Mouse (Mus musculus) liver, embryonic 11.5 days (tissue): ENCODE measurements around the gene Clnk. TPM values are rescaled to one million over a fixed set of nuclear protein-coding genes. Genes with fewer than 3 reads are reported as not detected.

Experiments
- ATAC-seq: fragments of 200-750 bp; cut with Nextera tagmentation; replicated peaks from 2 replicates; pipeline ENCODE4 v1.8.0; 2017; ENCODE audit warnings: moderate number of reproducible peaks, mild to moderate bottlenecking, moderate TSS enrichment, moderate library complexity; ENCODE audit not compliant: low FRiP score
- DNase-seq: peaks from one replicate; pipeline ENCODE4 v3.0.0-alpha.2; 2017; ENCODE audit warnings: low spot score
- H3K27ac ChIP-seq: fragments of 300-500 bp; sonication (generic); 2 replicates; pipeline ENCODE4 v1.5.1; 2014; ENCODE audit warnings: mild to moderate bottlenecking, low read depth, low read length, control low read depth
- H3K27me3 ChIP-seq: fragments of 300-500 bp; sonication (generic); replicated peaks from 2 replicates; pipeline ENCODE4 v1.6.1; 2014; ENCODE audit warnings: low read length, mixed read lengths; ENCODE audit not compliant: control insufficient read depth, insufficient read depth
- H3K36me3 ChIP-seq: fragments of 300-500 bp; sonication (generic); 2 replicates; pipeline ENCODE4 v1.6.1; 2014; ENCODE audit warnings: mild to moderate bottlenecking, low read length, moderate library complexity, mixed read lengths; ENCODE audit not compliant: control insufficient read depth, insufficient read depth
- H3K4me1 ChIP-seq: fragments of 300-500 bp; sonication (generic); replicated peaks from 2 replicates; pipeline ENCODE4 v1.6.1; 2014; ENCODE audit warnings: low read length, mixed read lengths; ENCODE audit not compliant: control insufficient read depth, insufficient read depth
- H3K4me2 ChIP-seq: fragments of 300-500 bp; sonication (generic); 2 replicates; pipeline ENCODE4 v1.6.1; 2014; ENCODE audit warnings: mild to moderate bottlenecking, control low read depth, moderate library complexity
- H3K4me3 ChIP-seq: fragments of 300-500 bp; sonication (generic); 2 replicates; pipeline ENCODE4 v1.5.1; 2014; ENCODE audit warnings: low read depth, low read length, control low read depth
- H3K9ac ChIP-seq: fragments of 300-500 bp; sonication (generic); 2 replicates; pipeline ENCODE4 v1.6.1; 2014; ENCODE audit warnings: low read depth, low read length, control low read depth
- H3K9me3 ChIP-seq: fragments of 300-500 bp; sonication (generic); 2 replicates; pipeline ENCODE4 v1.6.1; 2016; ENCODE audit warnings: low read length, inconsistent platforms, mixed read lengths; ENCODE audit not compliant: control insufficient read depth
- WGBS: fragments of 180-500 bp; shearing (Covaris S2); extraction: QIAGEN DNeasy Blood & Tissue Kit; methylation state at CpG from one replicate; pipeline ENCODE4 v1.1.7; 2014; 5-methylcytosine and 5-hydroxymethylcytosine counted together
- polyA plus RNA-seq: library from polyadenylated mRNA; unstranded; fragments of >200 nt; fragmentation: Nextera tagmentation; extraction: Ambion mirVana; gene quantifications from 2 replicates; pipeline ENCODE4 v1.2.1, GENCODE M21; 2014

Gene Clnk
- polyA plus RNA-seq, 1 experiment from 2014 or later: 0.10 TPM

DNA sequence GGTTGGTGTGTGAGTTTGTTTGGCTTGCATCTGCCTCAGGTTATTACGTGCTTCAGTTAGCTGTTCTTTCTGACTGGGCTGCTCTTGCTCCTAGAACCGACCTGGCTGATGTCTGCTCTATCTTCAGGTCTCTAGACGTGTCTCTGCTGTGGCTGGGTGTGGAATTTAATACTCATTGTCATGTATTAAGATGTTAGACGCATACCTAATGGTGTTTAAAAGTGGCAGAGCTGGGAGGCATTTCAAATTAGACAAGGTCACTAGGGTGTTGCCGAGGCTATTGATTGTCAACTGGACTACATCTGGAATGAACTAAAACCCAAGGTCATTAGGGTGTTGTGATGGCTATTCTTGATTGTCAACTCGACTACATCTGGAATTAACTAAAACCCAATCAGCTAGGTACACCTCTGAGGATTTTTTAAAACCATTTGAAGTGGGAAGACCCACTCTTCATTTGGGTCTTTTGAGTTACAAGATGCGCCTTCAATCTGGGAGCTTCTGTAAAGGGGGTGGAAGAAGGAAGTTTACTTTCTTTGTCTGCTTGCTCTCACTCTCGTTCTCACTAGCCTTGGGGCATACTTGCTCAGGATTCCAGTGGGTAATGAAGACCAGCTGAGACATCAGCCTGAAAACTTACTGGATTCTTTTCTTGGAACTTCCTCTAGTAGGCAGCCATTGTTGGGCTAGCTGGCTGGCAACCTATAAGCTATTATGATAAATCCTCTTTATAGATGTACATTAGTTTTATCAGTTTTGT lies 179.8 kb downstream of the Clnk start:
- Histone ChIP-seq H3K36me3 (no peaks in the 10 kb centered on the region), H3K4me1 (no peaks in the 10 kb centered on the region), H3K9ac (no peak overlapping the region), H3K4me2 (no peak overlapping the region), H3K4me3 (no peak overlapping the region), H3K27me3 (no peaks in the 10 kb centered on the region), H3K27ac (no peak overlapping the region), H3K9me3 (no peaks in the 10 kb centered on the region)
- 69% methylated on average over 8 of the region's 8 CpGs for WGBS
- DNase-seq: no peak
- no peak for ATAC-seq

- H3K36me3 ChIP-seq: no peaks in the 10 kb centered on the region
- DNase-seq (no peak), ATAC-seq (no peak)
- no peak overlapping the region for H3K27ac ChIP-seq
- no peak overlapping the region for H3K9ac ChIP-seq
- H3K4me2 ChIP-seq: no peak overlapping the region
- WGBS: 71% methylated on average over 6 of the region's 6 CpGs
- H3K4me3 ChIP-seq: no peak overlapping the region
- H3K4me1 ChIP-seq: no peaks in the 10 kb centered on the region
- H3K27me3 ChIP-seq: no peaks in the 10 kb centered on the region
- H3K9me3 ChIP-seq: no peaks in the 10 kb centered on the region
Observed at GRCm38 (mm10) chr5:38692859-38693258, 183.8 kb downstream of the Clnk start.

DNA sequence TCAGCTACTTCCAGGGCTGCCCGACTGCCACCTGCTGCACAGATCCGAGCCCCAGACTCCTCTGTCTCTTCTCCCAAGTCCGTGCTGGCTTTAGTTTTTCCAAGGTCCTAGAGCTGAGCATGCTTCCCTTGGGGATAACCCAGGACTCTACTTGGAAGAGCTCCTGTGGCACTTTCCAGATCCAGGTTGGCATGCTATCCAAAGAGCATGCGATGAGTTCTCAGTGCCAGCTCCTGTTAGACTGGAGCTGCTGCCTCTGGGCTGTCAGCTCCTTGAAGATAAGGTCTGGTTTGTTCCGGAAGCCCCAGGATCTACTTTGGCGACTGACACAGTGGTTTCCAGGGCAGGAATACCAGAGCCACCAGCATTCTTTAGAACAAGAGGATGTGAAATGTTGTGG lies 187.4 kb downstream of the Clnk start:
- no peak for ATAC-seq
- 70% methylated on average over 6 of the region's 6 CpGs for WGBS
- H3K27me3 ChIP-seq: no peaks in the 10 kb centered on the region
- H3K4me2 ChIP-seq: no peak overlapping the region
- H3K9me3 ChIP-seq: no peaks in the 10 kb centered on the region
- DNase-seq: no peak
- H3K27ac ChIP-seq: no peak overlapping the region
- no peak overlapping the region for H3K9ac ChIP-seq
- H3K4me1 ChIP-seq: no peaks in the 10 kb centered on the region; the same call in 1 of the 2 replicates
- no peaks in the 10 kb centered on the region for H3K36me3 ChIP-seq
- H3K4me3 ChIP-seq: no peak overlapping the region

DNA sequence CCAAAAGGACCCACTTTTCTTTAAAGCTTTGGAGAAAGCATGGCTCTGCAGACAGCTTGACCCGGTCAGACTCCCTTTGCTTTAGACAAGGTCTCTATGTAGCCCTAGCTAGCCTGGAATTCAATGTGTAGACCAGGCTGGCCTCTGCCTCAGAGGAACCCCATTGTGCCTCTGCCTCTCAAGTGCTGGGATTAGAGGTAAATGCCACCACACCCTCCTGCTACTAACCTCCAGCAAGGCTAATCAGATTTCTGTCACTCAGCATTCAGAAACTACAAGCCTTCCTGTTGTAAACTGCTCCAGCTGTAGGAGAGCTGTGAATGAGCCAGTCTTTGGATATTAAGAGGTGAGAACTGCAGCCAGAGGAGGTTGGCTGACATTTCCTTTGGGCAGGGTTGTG lies 188.9 kb downstream of the Clnk start:
- DNase-seq (no peak), ATAC-seq (no peak)
- no peaks in the 10 kb centered on the region for H3K27me3 ChIP-seq
- H3K9me3 ChIP-seq: no peaks in the 10 kb centered on the region
- H3K9ac ChIP-seq: no peak overlapping the region
- H3K27ac ChIP-seq: no peak overlapping the region
- no peak overlapping the region for H3K4me3 ChIP-seq
- peaks cover 3% of the 10 kb centered on the region; the same call in 1 of the 2 replicates for H3K36me3 ChIP-seq
- H3K4me1 ChIP-seq: no peaks in the 10 kb centered on the region; the same call in none of the 2 replicates
- WGBS: 77% methylated on average over 1 of the region's 1 CpGs
- H3K4me2 ChIP-seq: no peak overlapping the region

GRCm38 (mm10) chr5:38684164-38684911 lies 192.3 kb downstream of the Clnk start, which contains the start of gene Zfp518b:
Gene Zfp518b, minus strand, starts transcription at chr5:38684826.
- Histone ChIP-seq H3K36me3 (peaks cover 16% of the 10 kb centered on the region; the same call in 1 of the 2 replicates), H3K27ac (peak within 1 kb of the TSS; percentile 36; the same call in 1 of the 2 replicates), H3K4me2 (peak within 1 kb of the TSS; percentile 81), H3K9ac (peak within 1 kb of the TSS; percentile 73), H3K4me3 (peak within 1 kb of the TSS; percentile 60), H3K9me3 (no peaks in the 10 kb centered on the region), H3K4me1 (no peaks in the 10 kb centered on the region; the same call in none of the 2 replicates), H3K27me3 (no peaks in the 10 kb centered on the region)
- under 1% methylated on average over 87 of the region's 89 CpGs for WGBS
- DNase-seq (peak; percentile 79), ATAC-seq (peak; percentile 87)

- DNase-seq (no peak), ATAC-seq (no peak)
- no peak overlapping the region for H3K4me3 ChIP-seq
Observed at GRCm38 (mm10) chr5:38658836-38659235, 217.8 kb downstream of the Clnk start.

More at GRCm38 (mm10) chr5:38658836-38659235, 217.8 kb downstream of the Clnk start:
- Histone ChIP-seq H3K9me3 (no peaks in the 10 kb centered on the region), H3K4me1 (no peaks in the 10 kb centered on the region), H3K27me3 (no peaks in the 10 kb centered on the region), H3K27ac (no peak overlapping the region), H3K9ac (no peak overlapping the region), H3K4me2 (no peak overlapping the region), H3K36me3 (no peaks in the 10 kb centered on the region)
- 84% methylated on average over 5 of the region's 5 CpGs for WGBS

Other genes with a start within 250 kb of the Clnk start
- 10.2 and 12.4 TPM in 2 replicates for gene Zfp518b, start 192.0 kb downstream of the Clnk start, polyA plus RNA-seq